Mouse (Mus musculus) T-cell, adult 2 months (primary cell): ENCODE results near the gene Dedd2.
"Not testable (repeated sequence)": the region's sequence is repeated elsewhere in the genome, so short reads cannot be mapped to it uniquely, and the experiment has no call there.

ENCODE experiments used
- DNase-seq: peaks from one replicate; pipeline ENCODE4 v3.0.0; 2022; ENCODE audit warnings: low spot score

Gene Dedd2

DNA sequence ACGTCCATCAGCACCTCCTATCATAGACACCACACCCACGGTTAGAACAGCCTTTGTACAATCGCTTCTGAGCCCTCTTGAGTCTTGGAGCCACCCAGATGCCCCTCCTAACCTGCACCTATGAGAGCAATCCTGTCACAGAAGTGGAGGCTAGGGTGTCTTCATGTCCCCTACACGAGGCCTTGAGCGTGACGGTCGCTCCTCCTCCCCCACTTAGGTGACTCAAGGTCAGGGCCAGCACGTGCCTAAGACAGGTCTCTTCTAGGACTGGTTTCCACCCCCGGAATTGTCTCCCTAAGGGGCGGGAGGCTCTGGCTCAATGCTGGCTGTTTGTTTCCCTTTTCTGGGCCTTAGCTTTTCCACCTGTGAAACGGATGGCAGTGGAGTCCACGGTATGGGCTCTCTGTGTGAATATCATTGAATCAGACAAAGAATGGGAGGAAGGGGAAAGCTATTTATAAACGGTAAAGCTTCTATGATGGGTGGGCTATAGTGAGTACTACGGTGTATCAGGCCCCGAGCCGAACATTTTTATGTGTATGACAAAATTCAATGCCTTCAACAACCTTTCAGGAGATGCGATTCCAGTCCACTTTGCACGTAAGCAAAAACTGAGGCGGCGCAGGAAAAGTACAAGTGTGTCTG is at the start of gene Dedd2:
Dedd2 (minus strand) TSS at position 159 of the 645 bp plus-strand sequence.
- DNase-seq = peak; percentile 25

DNA sequence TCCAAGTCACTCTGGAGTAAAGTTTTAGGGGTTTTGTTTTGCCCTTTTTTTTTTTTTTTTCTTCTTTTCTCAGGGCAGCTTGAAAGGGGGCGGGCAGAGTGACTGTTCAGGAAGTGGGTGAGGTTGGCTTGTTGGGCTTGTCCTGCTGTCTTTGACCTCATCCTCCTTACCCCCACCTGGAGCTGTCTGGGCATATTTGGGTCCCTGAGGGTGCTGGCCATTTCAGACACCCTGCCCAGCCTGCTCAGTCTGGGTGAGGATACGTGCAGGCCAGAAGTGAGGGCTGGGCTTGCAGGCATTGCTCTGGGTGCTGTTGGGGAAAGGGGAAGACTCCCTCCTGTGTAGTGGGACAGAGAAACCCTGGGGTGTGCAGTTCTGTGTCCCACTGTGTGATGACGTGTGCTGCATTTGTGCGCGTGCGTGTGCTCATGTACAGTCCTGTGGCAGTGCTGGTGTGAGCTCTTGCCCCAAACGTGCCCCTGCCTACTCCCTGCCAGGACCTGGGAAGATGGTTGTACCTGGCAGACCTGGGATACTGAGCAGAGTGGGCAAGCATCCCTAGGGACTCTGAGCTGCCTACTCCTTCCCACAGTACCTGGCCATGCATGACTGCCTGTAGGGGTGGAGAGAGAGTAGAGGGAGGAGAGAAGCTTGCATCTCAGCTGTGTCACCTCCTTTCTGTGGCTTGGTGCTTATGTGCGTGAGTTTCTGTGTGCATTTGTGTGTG is 49.3 kb upstream of the Dedd2 start:
- DNase-seq = no peak

GRCm38 (mm10) chr7:25269029-25269428 is 48.6 kb upstream of the Dedd2 start:
- no peak for DNase-seq

GRCm38 (mm10) chr7:25268588-25268987 is 48.2 kb upstream of the Dedd2 start:
- DNase-seq = peak; percentile 39

DNA sequence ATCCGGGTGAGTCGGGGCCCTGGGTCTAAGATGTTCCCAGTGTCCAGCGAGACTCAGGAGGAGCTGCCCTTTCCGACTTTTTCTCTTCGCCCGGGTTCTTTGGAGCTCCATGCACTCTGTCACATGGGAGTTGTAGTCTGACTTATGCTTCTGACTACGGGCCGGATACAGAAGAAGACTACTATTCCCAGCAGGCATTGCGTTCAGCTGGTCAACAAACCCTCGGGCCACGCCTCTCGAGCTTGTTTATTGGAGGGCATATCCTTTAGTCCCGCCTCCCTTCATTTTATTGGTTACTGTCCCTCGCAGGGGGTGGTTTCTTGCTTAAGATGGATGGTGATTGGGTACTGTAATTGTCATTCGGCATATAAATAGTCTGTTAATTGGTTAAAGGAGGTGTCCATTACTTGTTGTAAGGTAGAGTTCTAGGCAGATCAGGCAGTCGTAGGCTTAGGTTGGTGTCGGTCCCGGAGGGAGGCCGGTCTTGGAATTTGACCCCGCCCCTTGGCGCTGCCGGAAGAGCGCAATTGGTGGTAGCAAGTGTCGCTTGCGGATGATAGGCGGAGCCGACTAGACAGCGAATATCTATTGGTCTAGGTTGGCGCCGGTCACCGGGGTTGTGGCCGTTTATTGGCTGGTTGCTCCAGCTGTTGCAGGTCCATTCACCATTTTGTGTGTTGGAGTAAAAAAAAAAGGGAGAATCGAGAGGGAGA is 47.5 kb upstream of the Dedd2 start:
- peak; percentile 100 for DNase-seq

GRCm38 (mm10) chr7:25267301-25267750 is 46.9 kb upstream of the Dedd2 start, which contains the start of gene Cic:
TSS of gene Cic (plus strand) at chr7:25267704.
- DNase-seq = peak; percentile 99

DNA sequence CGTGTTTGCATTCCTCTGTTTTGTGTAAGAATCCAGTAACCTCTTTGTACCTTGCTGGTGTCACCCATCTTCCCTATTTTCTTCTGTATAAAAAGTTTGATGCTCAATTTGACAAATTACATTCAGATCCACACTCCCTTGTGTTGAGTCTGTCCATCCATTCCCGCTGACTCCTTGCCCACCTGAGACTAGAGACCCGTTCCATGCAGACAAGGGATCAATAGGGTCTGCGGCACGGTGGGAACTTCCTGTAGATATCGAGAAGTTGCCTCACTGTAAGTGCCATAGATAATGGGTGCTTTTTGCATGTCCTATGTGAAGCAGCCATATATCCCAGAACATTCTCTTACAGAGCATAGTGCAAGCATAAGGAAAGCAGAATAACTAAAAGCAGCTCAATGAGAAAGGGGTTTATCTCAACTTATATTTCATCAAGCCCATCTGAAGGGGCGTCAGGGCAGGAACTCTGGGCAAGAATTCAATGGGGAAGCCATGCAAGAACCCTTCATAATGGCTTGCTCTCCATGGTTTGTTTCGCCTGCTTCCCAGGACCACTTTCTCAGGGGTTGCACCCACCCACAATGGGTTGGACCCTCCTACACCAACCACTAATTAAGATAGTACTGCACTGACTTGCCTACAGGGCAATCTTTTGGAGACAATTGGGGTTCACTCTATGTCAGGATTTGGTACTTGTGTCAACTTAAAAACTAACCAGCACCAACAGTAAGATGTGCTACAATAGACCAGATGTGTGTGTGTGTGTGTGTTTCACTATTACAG is 46.0 kb upstream of the Dedd2 start:
- DNase-seq = no peak

- not testable (repeated sequence) for DNase-seq
Measured at GRCm38 (mm10) chr7:25265743-25266142, 45.3 kb upstream of the Dedd2 start.

DNA sequence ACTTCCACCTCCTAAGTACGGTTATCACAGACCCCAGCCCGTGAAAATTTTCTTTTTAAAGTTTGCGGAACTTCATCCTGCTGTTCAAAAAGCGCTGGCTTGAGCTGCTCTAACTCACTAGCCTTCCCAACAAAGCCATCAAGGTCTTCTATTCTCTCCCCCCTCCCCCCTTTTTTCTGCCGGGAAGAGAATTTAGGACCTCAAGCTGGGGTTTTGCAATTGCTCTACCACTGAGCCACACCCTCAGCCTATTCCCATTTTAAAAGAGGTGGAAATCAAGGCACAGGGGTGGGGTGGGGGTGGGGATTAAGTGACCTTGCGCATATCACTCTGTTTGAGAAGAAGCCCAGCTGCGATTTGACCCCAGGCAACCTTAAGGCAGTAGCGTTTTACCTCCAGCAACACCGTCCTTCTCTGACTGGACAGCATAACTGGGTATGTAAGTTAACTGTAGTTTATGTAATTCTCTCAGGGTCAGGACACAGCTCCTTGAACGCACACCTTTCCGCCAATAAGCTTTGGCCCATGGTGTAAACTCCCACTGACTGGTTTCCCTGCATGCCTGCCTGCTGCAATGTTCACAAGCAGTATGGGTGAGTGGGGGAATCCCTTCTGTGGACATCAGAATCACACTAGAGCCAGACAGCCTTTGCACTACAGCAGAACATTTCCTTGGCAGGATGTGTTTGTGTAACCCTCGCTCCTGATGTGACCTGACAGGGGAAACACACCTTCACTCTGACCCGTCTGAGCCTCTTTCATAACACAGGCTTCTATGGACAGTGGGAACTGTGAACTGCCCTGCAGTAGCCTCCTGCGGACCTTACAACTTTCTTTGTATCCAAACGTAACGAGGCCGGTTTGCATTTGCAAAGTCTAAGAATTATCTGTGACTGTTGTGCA is 43.8 kb upstream of the Dedd2 start:
- no peak for DNase-seq

DNA sequence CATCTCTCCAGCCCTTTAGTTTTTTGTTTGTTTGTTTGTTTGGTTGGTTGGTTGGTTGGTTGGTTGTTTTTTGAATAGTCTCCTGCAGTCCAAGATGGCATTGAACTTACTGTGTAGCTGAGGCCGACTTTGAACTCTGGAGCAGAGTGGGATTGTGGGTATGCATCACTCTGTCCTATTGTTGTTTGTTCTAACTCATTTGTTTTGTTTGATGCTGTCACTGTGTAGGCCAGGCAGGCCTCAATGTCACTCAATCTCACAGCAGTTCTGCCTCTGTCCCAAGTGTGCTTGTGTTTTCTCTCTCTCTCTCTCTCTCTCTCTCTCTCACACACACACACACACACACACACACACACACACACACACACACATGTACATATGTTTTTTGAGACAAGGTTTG is 41.5 kb upstream of the Dedd2 start:
- DNase-seq = no peak

DNA sequence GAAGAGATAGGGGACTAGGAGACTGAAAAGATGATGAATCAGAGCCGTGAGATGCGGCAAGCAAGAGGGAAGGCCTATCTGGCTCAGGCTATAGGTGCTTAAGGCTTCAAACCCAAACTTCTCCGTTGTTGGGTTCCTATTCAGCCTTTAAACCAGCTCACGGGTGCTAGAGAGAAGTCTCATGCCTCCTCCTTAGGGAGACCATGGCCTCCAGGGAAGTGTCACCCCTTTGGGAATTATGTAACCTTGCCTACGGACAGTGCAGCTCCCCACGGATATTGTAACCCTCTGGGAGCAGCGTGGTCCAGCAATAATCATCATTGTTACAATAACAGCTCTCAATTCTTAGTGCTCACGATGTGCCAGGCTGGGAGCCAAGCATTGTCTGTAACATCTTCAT is 31.4 kb upstream of the Dedd2 start:
- DNase-seq = no peak

DNA sequence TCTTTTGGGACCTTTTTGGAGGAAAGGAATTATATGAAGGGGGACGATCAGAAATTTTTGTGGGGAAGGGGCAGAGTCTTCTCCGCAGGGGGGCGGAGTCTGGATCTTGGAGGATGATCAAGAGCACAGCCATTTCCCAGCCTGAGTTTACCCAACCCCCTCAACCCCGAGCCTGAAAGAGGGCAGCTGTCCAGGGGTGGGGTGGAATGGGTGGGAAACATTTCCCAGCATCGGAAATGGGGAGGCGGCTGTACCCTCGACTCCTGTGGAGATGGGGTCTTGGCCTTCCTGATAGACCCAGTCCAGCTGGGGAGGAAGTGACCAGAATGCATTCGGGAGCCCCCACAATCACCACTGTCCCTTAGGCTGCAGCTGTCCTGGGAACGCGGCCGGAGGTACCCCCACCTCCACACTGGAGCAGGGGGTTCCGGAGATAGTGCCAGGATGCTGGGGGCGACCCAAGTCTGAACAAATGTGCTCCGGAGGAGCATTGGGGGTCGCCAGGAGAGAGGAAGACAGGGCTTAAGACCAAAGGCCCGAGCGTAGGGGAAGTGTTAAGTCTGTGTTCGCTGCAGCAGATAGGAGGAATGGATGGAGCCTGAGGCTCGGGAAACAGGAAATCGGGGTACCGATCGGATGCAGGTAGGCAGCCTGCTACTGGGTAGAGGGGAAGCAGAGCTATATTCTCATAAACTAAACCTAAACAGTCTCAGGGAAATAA is 30.8 kb upstream of the Dedd2 start:
- DNase-seq = no peak

- DNase-seq = peak; percentile 92
Measured at GRCm38 (mm10) chr7:25250141-25250972, 29.9 kb upstream of the Dedd2 start, which contains the start of gene Erf. TSS of gene Erf (minus strand) at chr7:25250761.

GRCm38 (mm10) chr7:25249314-25250140 is 29.1 kb upstream of the Dedd2 start:
- peak; percentile 66 for DNase-seq

GRCm38 (mm10) chr7:25248846-25249313 is 28.5 kb upstream of the Dedd2 start:
- no peak for DNase-seq

- no peak for DNase-seq
Measured at GRCm38 (mm10) chr7:25248018-25248647, 27.7 kb upstream of the Dedd2 start.

DNA sequence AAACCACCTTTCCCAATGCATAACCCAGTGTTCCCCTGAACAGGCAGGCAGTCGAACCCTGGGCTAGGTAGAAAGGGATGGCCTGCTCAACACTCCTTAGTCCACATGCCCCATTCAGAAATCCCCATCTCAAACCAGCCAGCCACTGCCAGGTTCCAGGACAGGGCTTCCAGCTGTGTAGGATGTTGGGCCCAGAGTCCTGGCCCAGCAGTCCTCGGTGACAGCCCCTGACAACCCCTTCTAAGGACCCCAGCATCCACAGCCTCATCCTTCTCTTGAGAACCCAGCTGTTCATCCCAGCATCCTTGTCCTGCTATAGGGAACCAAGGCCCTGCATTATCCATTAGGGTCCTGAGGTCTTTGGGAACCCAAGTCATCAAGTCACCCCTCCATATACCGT is 27.1 kb upstream of the Dedd2 start:
- no peak for DNase-seq

DNA sequence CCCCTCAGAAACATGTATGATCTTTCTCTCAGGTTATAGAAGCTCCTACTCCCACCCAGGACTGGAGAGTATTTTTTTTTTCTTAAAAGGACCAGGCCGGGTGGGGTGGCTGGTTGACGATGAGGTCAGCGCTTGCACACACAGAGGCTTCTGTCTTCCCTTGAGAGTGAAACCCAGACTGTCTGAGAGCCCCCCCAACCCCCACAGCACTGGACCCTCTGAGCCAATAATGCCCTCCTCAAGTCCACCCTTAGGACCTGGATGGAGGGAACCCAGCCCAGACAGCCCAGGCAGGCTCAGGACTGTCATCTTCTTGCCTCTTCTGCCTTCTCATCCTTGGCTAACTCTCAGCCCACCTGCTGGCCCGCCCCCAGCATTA is 26.3 kb upstream of the Dedd2 start:
- no peak for DNase-seq
